Mouse (Mus musculus) left cerebral cortex, postnatal 10 days (tissue): ENCODE results near the gene Elp5. TPM values are rescaled to one million over a fixed set of nuclear protein-coding genes. Genes with fewer than 3 reads are reported as not detected.
A peak's percentile ranks its signal among the peaks of the same experiment; 100 is the strongest.
"Not testable (repeated sequence)": the region's sequence is repeated elsewhere in the genome, so short reads cannot be mapped to it uniquely, and the experiment has no call there.

ENCODE experiments used
- DNase-seq, 2 experiments: peaks; one replicate each; pipeline ENCODE4 v3.0.0; 2021 to 2022; ENCODE audit warnings: low spot score in 2 of 2, mixed read lengths in 1 of 2; ENCODE audit errors: extremely low spot score in 1 of 2
- intact Hi-C: fragments of 180-260 bp; cut with DNase I; formaldehyde crosslinking; loops from one replicate; pipeline ENCODE4 v1.15.1; 2025
- total RNA-seq, 2 experiments: library from RNA; stranded (reverse); gene quantifications; 2 replicates each; pipeline ENCODE4 v1.2.3; 2021

The Elp5 gene
- total RNA-seq, 2 experiments from 2014 or later = 114 to 125 TPM

DNA sequence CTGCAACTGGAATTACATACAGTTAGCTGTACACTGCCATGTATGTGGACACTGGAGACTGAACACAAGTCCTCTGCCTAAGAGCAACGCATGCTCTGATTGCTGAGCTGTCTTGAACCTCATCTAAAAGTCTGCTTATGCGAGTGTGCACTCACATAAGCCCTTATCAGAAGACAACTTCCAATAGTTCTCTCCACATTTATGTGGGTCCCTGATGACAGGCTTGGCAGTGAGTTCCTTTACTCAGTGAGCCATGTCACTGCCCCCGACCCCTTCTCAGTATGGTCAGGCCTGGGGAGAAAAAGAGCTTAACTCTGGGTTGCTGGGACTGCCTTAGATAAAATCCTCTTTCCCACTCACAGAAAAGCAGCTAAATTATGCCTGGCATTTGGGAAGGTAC is 34.4 kb upstream of the Elp5 start, which contains the start of gene Dlg4:
TSS of gene Dlg4 (plus strand) at position 274 of the 400 bp plus-strand sequence.
- intact Hi-C loops = no loop called here
- no peak for DNase-seq

DNA sequence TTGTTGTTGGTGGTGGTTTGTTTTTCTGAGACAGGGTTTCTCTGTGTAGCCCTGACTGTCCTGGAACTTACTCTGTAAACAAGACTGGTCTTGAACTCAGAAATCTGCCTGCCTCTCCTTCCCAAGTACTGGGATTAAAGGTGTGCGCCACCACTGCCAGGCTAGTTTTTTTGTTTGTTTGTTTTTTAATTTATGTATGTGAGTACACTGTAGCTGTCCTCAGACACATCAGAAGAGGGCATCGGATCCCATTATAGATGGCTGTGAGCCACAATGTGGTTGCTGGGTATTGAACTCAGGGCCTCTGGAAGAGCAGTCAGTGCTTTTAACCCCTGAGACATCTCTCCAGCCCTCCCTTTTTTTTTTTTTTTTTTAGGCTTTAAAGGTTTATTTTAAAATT is 33.9 kb upstream of the Elp5 start:
- DNase-seq, intact Hi-C loops: not testable (repeated sequence)

- intact Hi-C loops = no loop called here
- DNase-seq = no peak
These were observed 33.4 kb upstream of the Elp5 start for GRCm38 (mm10) chr11:70015677-70016076.

DNA sequence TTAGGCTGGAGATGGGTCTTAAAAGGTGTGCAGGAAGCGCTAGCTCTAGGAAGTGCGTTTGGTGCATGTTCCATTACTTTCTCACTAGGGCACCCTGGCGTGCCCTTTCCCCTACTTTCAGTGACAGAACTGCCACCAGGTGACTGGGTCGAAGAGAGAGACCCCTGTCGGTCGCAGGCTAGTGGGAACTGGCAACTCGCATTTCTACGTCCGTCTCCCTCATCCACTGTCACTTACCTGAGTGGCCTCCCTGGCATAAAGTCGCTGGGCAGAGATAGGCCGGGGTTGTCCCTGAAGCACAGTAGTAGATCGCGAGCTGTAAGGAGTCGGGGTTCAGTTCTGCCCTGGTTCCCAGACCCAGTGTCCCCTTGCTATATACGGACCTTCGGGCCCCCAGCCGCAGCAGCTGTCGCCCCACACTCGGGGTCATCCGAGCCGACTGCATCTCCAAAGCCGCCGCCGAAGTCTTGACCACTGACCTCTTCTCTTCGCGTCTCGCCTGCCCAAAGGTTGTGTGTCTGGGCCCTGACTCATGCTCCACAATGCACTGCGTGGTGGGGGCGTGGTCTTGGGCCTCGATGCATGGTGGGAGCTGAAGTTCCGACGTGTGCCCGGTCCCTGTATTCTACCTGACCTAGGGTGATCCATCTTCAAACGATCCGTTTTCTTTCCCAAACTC is 32.7 kb upstream of the Elp5 start, which contains the start of gene Acadvl:
TSS of gene Acadvl (minus strand) at position 532 of the 679 bp plus-strand sequence.
- DNase-seq = peak; percentile 78 to 91
- intact Hi-C loops = no loop called here

DNA sequence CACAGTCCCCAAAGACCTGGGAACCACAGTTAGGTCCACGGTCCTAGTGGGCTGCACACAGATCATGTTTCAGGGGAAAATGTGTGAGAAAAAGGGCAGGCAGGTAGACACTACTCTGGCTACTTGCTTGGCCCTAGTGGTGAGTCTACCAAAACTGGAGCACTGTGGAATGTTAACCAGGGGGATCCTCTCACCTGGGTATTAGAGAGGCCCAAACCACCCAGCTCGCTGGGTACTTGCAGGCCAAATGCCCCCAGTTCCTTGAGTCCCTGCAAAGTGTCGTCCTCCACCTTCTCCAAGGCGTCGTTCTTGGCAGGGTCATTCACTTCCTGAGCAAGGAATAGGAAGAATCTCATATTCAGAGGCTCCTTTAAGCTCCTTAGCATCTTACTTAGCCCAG is 31.7 kb upstream of the Elp5 start:
- intact Hi-C loops = no loop called here
- peak in 1 of 2 experiments; percentile 15 for DNase-seq

DNA sequence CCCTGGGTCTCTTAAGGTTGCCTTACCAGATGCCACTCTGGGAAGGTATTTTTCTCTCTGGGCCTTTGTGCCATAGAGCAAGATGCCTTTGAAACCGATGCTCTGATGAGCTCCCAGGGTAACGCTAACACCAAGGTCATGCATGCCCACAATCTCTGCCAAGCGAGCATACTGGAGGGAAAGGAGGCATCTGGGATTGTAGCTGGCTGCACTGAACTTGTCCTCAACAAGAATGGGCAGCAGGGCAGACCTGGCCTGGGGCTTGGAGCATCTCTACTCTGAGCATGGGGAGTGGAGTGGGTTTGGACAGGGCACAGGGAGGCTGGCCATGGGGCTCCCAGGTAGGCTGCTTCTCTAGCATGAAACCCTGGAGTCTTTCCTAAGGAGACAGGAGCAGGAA is 31.1 kb upstream of the Elp5 start:
- no peak for DNase-seq
- intact Hi-C loops = no loop called here

DNA sequence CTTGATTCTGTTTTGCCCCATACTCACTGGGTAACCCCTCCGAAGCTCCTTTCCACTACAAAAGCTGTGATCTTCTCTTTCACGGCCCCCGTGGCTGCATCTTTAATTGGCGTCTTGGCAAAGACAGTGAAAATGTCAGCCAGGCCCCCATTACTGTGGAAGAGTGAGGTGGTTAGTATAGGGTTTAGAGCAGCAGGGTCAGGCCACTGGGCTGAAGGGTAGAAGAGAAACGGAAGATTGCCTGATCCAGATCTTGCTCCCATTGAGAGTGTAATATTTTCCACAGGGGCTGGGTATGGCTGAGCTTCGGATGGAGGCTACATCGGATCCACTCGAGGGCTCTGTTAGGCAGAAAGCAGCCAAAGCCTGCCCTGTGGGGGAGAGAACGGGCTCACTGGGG is 30.6 kb upstream of the Elp5 start:
- no peak for DNase-seq
- intact Hi-C loops = no loop called here

- intact Hi-C loops = no loop called here
- no peak for DNase-seq
These were observed 28.6 kb upstream of the Elp5 start for GRCm38 (mm10) chr11:70010961-70011360.

DNA sequence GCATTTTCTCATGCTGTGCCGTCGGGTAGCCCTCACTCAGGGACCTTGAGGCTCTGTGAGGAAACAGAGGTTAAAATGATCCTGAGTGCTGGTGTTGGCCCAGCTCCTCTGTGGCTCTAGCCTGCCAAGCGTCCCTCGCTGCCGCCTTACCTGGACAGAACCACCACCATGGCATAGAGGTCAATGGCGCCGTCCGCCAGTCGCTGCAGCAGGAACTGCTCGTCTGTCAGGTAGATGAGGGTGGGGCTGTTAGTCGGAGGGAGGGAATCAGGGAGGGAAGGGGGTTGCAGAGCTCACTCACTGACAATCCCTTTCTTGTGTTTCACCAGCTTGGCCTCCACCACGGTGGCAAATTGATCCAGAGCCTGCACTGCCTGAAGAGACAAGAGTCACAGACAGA is 28.2 kb upstream of the Elp5 start:
- DNase-seq = no peak
- intact Hi-C loops = no loop called here

GRCm38 (mm10) chr11:70010033-70010432 is 27.7 kb upstream of the Elp5 start:
- DNase-seq = no peak
- intact Hi-C loops = no loop called here

GRCm38 (mm10) chr11:70005521-70005920 is 23.2 kb upstream of the Elp5 start:
- intact Hi-C loops = no loop called here
- DNase-seq = no peak

DNA sequence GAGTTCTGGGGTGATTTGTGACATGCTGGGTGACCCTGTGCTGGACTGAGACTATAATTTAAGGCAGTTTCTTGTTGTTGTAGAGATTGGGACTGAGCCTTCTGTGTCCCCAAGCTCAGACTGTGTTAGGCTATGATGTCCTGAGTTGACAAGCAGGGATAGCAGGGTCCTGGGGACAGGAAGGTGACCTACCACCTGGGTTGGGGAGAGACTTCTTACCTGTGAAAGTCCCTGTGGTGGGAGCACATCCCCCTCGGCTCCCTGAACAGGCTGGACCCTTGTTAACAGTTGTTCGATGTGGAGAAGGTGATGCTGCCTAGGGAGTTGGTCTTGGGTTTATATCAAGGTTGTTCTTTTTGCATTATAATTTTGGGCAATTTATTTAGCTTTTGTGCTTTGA is 20.2 kb upstream of the Elp5 start:
- intact Hi-C loops = no loop called here
- DNase-seq = no peak

GRCm38 (mm10) chr11:70001865-70002264 is 19.5 kb upstream of the Elp5 start:
- no peak for DNase-seq
- intact Hi-C loops = no loop called here

GRCm38 (mm10) chr11:70001159-70001558 is 18.8 kb upstream of the Elp5 start:
- intact Hi-C loops = no loop called here
- no peak for DNase-seq

DNA sequence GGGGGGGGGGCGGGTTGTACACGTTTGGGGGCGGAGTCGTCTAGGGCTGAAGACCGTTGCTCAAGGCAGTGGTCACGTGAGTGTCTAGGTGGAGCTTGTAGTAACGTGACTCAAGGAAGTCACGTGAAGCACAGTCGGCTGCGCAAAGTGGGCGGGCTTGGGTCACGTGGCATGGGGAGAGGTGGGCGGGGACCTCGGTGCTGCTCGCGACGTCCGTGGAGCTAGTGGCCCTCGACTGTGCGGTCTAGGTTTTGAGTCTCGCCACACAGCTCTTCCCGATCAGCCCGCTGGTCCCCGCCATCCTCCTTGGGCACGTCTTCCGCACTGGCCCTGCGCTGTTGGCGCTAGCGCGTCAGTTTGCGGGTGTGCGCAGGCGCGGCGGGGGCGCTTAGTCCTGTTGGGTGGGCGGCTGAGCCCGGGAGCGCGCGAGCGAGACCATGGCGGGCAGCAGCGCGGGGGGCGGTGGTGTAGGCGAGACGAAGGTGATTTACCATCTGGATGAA is 18.1 kb upstream of the Elp5 start, which contains the start of gene Dvl2:
TSS of gene Dvl2 (plus strand) at position 200 of the 503 bp plus-strand sequence.
- intact Hi-C loops = no loop called here
- peak; percentile 91 to 95 for DNase-seq

DNA sequence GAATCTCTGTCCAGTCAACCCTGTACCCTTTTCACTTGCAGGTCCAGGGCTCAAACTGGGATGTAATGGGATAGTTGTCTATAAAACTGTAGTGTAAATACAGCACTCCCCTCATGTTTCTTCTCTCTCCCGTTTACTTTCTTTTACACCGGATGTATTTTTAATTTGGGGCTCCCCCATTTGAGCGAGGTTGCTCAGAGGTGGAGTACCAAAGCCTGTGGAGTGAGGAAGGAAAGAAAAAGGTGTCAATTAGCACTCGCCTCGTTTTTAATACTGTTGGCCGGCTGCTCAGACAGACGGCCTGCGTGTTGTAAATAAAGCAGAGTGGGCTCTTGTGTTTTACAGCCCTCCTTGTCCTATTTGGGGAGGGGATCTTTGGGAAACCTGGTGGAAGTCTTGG is 17.3 kb upstream of the Elp5 start:
- no peak for DNase-seq
- intact Hi-C loops = no loop called here

GRCm38 (mm10) chr11:69998567-69999491 is 16.5 kb upstream of the Elp5 start:
- intact Hi-C loops = no loop called here
- DNase-seq = no peak

DNA sequence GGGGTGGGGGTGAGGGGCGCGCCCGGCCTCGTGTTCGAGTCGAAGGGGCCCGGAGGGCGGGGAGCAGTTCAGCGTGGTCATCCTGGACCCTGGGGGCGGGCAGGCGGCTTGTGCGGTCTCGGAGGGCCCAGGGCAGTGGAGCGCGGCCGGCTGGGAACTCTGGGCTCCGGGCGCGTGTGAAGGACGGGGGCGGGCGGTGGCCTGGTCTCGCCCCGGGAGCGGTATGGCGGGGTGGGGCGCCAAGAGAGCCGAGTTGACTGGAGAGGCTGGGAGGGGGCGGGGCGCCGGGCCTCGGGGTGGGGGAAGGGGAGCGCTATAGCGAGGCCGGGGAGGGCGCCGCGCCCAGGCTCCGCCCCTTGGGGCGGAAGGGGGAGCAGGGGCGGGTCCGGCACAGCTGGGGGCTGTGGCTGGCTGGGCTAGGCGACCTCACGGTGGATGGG is 14.8 kb upstream of the Elp5 start:
- DNase-seq = peak in 1 of 2 experiments; percentile 93
- intact Hi-C loops = no loop called here

GRCm38 (mm10) chr11:69996161-69997061 is 14.1 kb upstream of the Elp5 start:
- intact Hi-C loops = no loop called here
- peak in 1 of 2 experiments; percentile 86 for DNase-seq
